Mouse (Mus musculus) thymus, adult 2 months (tissue): ENCODE measurements around the gene Cdh13. TPM values are rescaled to one million over a fixed set of nuclear protein-coding genes. Genes with fewer than 3 reads are reported as not detected.

ENCODE experiments used
- DNase-seq: peaks from one replicate; pipeline ENCODE4 v3.0.0; 2021
- H3K27ac ChIP-seq: fragments of 200-500 bp; 2 replicates; pipeline ENCODE4 v1.5.1; 2012; ENCODE audit warnings: low read length, control low read depth; ENCODE audit not compliant: control insufficient read depth, insufficient read depth
- H3K27me3 ChIP-seq: fragments of 200-500 bp; 2 replicates; pipeline ENCODE4 v1.6.1; 2012; ENCODE audit warnings: mild to moderate bottlenecking, low read length, moderate library complexity, mixed read lengths; ENCODE audit not compliant: control insufficient read depth, insufficient read depth
- H3K36me3 ChIP-seq: fragments of 200-500 bp; 2 replicates; pipeline ENCODE4 v1.6.1; 2012; ENCODE audit warnings: mild to moderate bottlenecking, low read length, moderate library complexity; ENCODE audit not compliant: control insufficient read depth, insufficient read depth
- H3K4me1 ChIP-seq: fragments of 200-500 bp; replicated peaks from 2 replicates; pipeline ENCODE4 v1.6.1; 2012; ENCODE audit warnings: low read length; ENCODE audit not compliant: control insufficient read depth, insufficient read depth
- H3K4me3 ChIP-seq: fragments of 200-500 bp; 2 replicates; pipeline ENCODE4 v1.5.1; 2012; ENCODE audit warnings: mild to moderate bottlenecking, low read length, control low read depth, moderate library complexity; ENCODE audit not compliant: control insufficient read depth, insufficient read depth
- CTCF ChIP-seq: fragments of 200-500 bp; IDR thresholded peaks from 2 replicates; pipeline ENCODE4 v1.5.1; 2012; ENCODE audit warnings: mild to moderate bottlenecking, control low read depth, low read length, moderate library complexity, borderline replicate concordance; ENCODE audit not compliant: control insufficient read depth, poor library complexity, insufficient read depth; ENCODE audit errors: extremely low read depth
- POLR2A ChIP-seq: fragments of 200-500 bp; IDR thresholded peaks from 2 replicates; pipeline ENCODE4 v1.6.1; 2012; ENCODE audit warnings: mild to moderate bottlenecking, low read length, control low read depth, moderate library complexity; ENCODE audit not compliant: control insufficient read depth, poor library complexity, insufficient read depth; ENCODE audit errors: extremely low read depth
- WGBS: fragments of 180-500 bp; shearing (Covaris S2); methylation state at CpG from one replicate; pipeline ENCODE4 v1.1.7; 2018; 5-methylcytosine and 5-hydroxymethylcytosine counted together
- polyA plus RNA-seq: library from polyadenylated mRNA; depleted of rRNA; stranded (reverse); fragments of >200 nt; gene quantifications from 2 replicates; pipeline ENCODE4 v1.2.3, GENCODE M21; 2012

Gene Cdh13
- polyA plus RNA-seq, 1 experiment, result 12.5 TPM

DNA sequence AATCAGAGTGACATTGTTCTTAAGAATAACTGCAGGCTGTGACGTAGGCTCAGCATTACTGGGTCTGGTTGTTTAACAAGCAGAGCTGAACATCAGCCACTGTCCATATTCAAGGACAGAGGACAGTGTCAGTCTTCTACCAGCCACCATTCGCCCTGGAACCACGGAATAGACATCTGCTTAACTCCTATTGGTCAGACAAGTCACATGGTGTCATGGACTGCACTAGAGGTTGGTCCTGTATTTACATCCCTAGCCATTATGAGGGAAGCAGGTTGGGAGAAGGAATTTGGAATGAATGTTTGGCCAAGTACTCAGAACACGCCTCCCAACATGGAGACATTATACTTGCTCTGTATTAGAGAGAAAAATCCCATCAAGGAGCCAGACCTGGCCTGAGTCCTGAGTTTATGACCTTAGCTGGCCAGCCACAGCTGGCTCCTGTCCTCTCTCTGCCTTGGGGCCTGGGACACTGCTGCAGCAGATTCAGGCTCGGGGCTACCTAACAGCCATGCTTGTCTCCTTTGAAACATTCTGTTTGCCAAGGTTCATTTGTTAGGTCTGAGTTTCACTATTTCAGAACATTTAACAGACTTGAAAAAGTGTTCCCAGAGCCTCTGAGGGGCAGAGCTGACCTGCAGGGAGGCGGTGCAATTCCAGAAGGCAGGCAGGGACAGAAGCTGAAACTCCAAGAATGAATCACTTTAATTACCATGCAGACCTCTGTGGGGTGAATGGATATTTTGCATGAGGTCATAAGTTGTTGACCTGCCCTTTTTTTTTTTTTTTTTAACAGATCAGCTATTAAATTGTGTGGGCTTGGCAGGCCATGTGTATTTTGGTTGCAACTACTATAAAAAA, 282.6 kb downstream of the Cdh13 start:
- Histone ChIP-seq H3K4me1 (no peaks in the 10 kb centered on the region), H3K36me3 (no peaks in the 10 kb centered on the region), H3K27me3 (no peaks in the 10 kb centered on the region), H3K4me3 (no peak overlapping the region), H3K27ac (no peak overlapping the region)
- DNase-seq, result no peak
- TF ChIP-seq POLR2A (no peak), CTCF (no peak)
- 82% methylated on average over 6 of the region's 6 CpGs for WGBS

GRCm38 (mm10) chr8:118569366-118569765, 285.8 kb downstream of the Cdh13 start:
- TF ChIP-seq CTCF (no peak), POLR2A (no peak)
- no peak overlapping the region for H3K27ac ChIP-seq
- no peak overlapping the region for H3K4me3 ChIP-seq
- no peaks in the 10 kb centered on the region for H3K36me3 ChIP-seq
- no peaks in the 10 kb centered on the region for H3K4me1 ChIP-seq
- WGBS, result 95% methylated on average over 8 of the region's 8 CpGs
- H3K27me3 ChIP-seq, result no peaks in the 10 kb centered on the region
- DNase-seq, result no peak

- Histone ChIP-seq H3K27ac (no peak overlapping the region), H3K4me1 (no peaks in the 10 kb centered on the region), H3K36me3 (no peaks in the 10 kb centered on the region), H3K27me3 (no peaks in the 10 kb centered on the region), H3K4me3 (no peak overlapping the region)
- TF ChIP-seq CTCF (no peak), POLR2A (no peak)
- DNase-seq, result no peak
- WGBS, result 81% methylated on average over 1 of the region's 1 CpGs
Observed at GRCm38 (mm10) chr8:118581256-118581655, 297.7 kb downstream of the Cdh13 start.

- no peak overlapping the region for H3K27ac ChIP-seq
- DNase-seq, result no peak
- H3K4me1 ChIP-seq, result no peaks in the 10 kb centered on the region
- no peaks in the 10 kb centered on the region for H3K27me3 ChIP-seq
- TF ChIP-seq POLR2A (no peak), CTCF (no peak)
- no peaks in the 10 kb centered on the region for H3K36me3 ChIP-seq
- no peak overlapping the region for H3K4me3 ChIP-seq
- WGBS, result 94% methylated on average over 8 of the region's 8 CpGs
Observed at GRCm38 (mm10) chr8:118582185-118582584, 298.7 kb downstream of the Cdh13 start.

- no peak for DNase-seq
- no peaks in the 10 kb centered on the region for H3K4me1 ChIP-seq
- no peaks in the 10 kb centered on the region for H3K36me3 ChIP-seq
- 83% methylated on average over 5 of the region's 5 CpGs for WGBS
- TF ChIP-seq CTCF (no peak), POLR2A (no peak)
- H3K27ac ChIP-seq, result no peak overlapping the region
- no peaks in the 10 kb centered on the region for H3K27me3 ChIP-seq
- no peak overlapping the region for H3K4me3 ChIP-seq
Observed at GRCm38 (mm10) chr8:118587981-118588380, 304.4 kb downstream of the Cdh13 start.

DNA sequence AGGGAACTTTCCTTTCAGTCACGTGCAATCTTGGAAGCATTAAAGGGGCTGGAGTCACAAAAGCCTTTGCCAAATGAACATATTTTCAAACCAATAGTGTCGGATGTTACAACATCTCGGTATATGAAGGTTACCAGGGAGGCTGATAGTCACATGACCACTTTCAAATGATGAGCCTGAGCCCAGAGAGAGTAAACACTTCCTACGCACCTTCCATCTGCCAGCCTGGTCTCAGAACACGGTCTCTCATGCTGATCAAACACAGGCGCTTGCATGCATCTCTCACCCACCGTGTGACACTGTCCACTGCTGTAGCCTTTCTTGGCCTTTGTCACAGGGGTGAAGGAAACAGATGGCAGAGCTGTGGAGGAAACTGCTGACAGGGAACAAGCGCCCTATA, 313.3 kb downstream of the Cdh13 start:
- H3K36me3 ChIP-seq, result no peaks in the 10 kb centered on the region
- DNase-seq, result no peak
- H3K4me3 ChIP-seq, result no peak overlapping the region
- H3K27ac ChIP-seq, result no peak overlapping the region
- no peaks in the 10 kb centered on the region for H3K4me1 ChIP-seq
- 57% methylated on average over 8 of the region's 8 CpGs for WGBS
- H3K27me3 ChIP-seq, result no peaks in the 10 kb centered on the region
- TF ChIP-seq POLR2A (no peak), CTCF (no peak)
